Mouse (Mus musculus): ENCODE measurements around the gene Adgrf2. TPM values are rescaled to one million over a fixed set of nuclear protein-coding genes. Genes with fewer than 3 reads are reported as not detected.

Adgrf2 gene
- polyA plus RNA-seq (2015; fragmentation: Nextera tagmentation; extraction: Ambion mirVana) = not detected in 2 replicates

DNA sequence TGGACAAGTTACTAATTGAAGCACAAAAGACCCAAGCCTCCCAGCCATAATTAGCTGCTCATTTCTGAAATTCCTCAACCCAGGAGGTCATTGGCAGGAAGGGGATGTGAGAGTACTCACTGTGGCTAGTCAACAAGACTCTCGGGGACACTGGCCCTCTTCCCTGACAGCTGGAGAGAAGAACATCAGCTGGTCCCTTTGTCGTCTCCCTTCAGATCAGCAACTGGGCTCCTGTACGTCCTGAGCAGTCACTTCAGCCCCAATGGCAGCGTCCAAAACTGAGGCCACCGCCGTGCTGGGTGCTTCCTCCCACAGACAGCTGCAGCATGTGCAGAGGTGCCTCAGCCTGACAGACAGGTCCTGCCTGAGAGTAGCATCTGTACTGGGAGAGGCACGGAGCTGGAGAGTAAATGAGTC lies at the start of gene Adgrf2:
Gene Adgrf2, minus strand, starts transcription at position 379 of the 417 bp plus-strand sequence.
- no peak within 1 kb of the TSS for H3K9ac ChIP-seq (replicated peaks)
- no peak within 1 kb of the TSS for H3K4me3 ChIP-seq (ENCODE audit: low read depth, low read length)
- 37% methylated on average over 7 of the region's 7 CpGs for WGBS (ENCODE audit: insufficient replicate concordance)
- DNase-seq = no peak
- no peaks in the 10 kb centered on the region for H3K36me3 ChIP-seq (replicated peaks; ENCODE audit: insufficient read depth, low read length)
- no peaks in the 10 kb centered on the region for H3K4me1 ChIP-seq (ENCODE audit: insufficient read depth)
- ATAC-seq = no peak
- no peaks in the 10 kb centered on the region for H3K27me3 ChIP-seq (ENCODE audit: insufficient read depth, low read length)
- TF ChIP-seq EP300 (IDR thresholded peaks at IDR 0.05; ENCODE audit: low read depth) = no peak
- no peak for TF ChIP-seq CTCF (IDR thresholded peaks at IDR 0.05; ENCODE audit: low read depth)
- no peak within 1 kb of the TSS for H3K27ac ChIP-seq (ENCODE audit: low read depth)
- H3K4me2 ChIP-seq (ENCODE audit: low read depth, low read length) = no peak within 1 kb of the TSS
- H3K9me3 ChIP-seq (ENCODE audit: low read length) = no peaks in the 10 kb centered on the region

DNA sequence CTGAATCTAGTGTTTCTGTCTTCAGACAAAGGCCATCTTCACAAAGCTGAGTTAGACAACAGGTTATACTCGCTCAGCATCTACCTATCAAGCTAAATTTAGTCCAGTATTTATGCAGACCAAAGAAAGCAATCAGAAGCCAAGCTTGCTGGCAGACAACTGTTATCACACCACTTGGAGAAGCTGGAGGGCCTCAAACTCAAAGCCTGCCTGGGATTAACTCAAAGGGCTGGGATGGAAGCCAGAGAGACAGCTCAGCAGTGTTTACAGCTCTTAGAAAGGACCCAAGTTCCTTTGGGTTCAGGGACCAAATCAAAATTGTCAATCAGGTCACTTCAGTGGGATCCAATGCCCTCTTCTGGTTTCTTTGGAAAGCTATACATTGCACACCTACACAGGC lies 48.8 kb upstream of the Adgrf2 start:
- Histone ChIP-seq H3K36me3 (replicated peaks; ENCODE audit: insufficient read depth, low read length) (no peaks in the 10 kb centered on the region; the same call in 1 of the 2 replicates), H3K27me3 (ENCODE audit: insufficient read depth, low read length) (no peaks in the 10 kb centered on the region), H3K4me3 (ENCODE audit: low read depth, low read length) (no peak overlapping the region), H3K4me1 (ENCODE audit: insufficient read depth) (no peaks in the 10 kb centered on the region), H3K27ac (ENCODE audit: low read depth) (no peak overlapping the region), H3K4me2 (ENCODE audit: low read depth, low read length) (no peak overlapping the region), H3K9ac (replicated peaks) (no peak overlapping the region), H3K9me3 (ENCODE audit: low read length) (no peaks in the 10 kb centered on the region)
- ATAC-seq (no peak), DNase-seq (no peak)
- no peak for TF ChIP-seq EP300 (IDR thresholded peaks at IDR 0.05; ENCODE audit: low read depth)
- no peak for TF ChIP-seq CTCF (IDR thresholded peaks at IDR 0.05; ENCODE audit: low read depth)
- WGBS (ENCODE audit: insufficient replicate concordance) = 84% methylated on average over 1 of the region's 1 CpGs

DNA sequence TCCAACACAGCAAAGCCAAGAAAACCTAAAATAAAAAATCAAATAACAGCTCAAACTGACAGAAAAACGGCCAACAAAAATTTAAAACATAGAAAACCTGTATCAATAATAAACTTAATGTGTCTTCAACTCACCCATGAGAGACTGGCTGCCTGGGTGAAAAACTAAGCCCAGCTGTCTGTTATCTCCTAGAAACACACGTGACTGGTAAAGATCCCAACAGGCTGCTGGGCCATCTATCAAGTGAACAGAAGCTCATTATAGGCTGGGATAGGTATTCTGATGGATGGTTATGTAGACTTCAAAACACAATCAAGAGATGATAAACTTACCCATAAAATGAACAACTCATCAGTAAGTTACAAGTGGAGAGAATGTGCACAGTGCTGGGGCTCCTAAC lies 47.7 kb upstream of the Adgrf2 start:
- DNase-seq (no peak), ATAC-seq (no peak)
- Histone ChIP-seq H3K36me3 (replicated peaks; ENCODE audit: insufficient read depth, low read length) (no peaks in the 10 kb centered on the region; the same call in 1 of the 2 replicates), H3K27me3 (ENCODE audit: insufficient read depth, low read length) (no peaks in the 10 kb centered on the region), H3K4me3 (ENCODE audit: low read depth, low read length) (no peak overlapping the region), H3K27ac (ENCODE audit: low read depth) (no peak overlapping the region), H3K9me3 (ENCODE audit: low read length) (no peaks in the 10 kb centered on the region), H3K9ac (replicated peaks) (no peak overlapping the region), H3K4me1 (ENCODE audit: insufficient read depth) (no peaks in the 10 kb centered on the region), H3K4me2 (ENCODE audit: low read depth, low read length) (no peak overlapping the region)
- 60% methylated on average over 2 of the region's 2 CpGs for WGBS (ENCODE audit: insufficient replicate concordance)
- no peak for TF ChIP-seq CTCF (IDR thresholded peaks at IDR 0.05; ENCODE audit: low read depth)
- no peak for TF ChIP-seq EP300 (IDR thresholded peaks at IDR 0.05; ENCODE audit: low read depth)

DNA sequence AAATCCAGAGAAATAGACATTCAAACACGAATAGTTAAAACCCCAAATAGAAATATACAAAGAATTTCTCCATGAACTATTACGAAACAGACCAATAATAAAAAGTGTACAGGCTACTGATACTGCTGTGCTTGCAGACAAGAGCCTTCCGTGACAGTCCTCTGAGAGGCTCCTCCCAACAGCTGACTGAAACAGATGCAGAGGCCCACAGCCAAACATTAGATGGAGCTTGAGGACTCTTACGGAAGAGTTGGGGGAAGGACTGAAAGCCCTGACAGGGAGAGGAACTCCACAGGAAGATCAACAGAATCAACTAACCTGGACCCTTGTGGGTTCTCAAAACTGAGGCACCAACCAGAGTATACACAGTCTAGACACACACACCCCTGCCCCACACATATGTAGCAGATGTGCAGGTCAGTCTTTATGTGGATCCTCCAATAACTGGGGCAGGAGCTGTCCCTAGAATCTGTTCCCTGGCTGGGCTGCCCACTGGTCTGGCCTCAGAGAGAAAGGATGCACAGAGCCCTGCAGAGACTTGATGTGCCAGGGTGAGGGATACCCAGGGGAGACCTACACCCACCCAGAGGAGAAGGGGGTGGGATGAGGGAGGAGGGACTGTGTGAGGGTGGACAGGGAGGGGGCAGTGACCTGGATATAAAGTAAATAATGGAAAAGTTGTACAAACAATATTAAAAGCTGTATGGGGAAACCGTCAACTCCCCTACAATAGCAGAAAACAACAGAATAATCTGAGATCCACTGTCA lies 46.9 kb upstream of the Adgrf2 start:
- no peak overlapping the region for H3K9ac ChIP-seq (replicated peaks)
- 78% methylated on average over 5 of the region's 5 CpGs for WGBS (ENCODE audit: insufficient replicate concordance)
- no peak overlapping the region for H3K27ac ChIP-seq (ENCODE audit: low read depth)
- no peaks in the 10 kb centered on the region for H3K4me1 ChIP-seq (ENCODE audit: insufficient read depth)
- H3K36me3 ChIP-seq (replicated peaks; ENCODE audit: insufficient read depth, low read length) = no peaks in the 10 kb centered on the region; the same call in 1 of the 2 replicates
- no peak for DNase-seq
- no peak for ATAC-seq
- no peaks in the 10 kb centered on the region for H3K27me3 ChIP-seq (ENCODE audit: insufficient read depth, low read length)
- no peak overlapping the region for H3K4me3 ChIP-seq (ENCODE audit: low read depth, low read length)
- TF ChIP-seq EP300 (IDR thresholded peaks at IDR 0.05; ENCODE audit: low read depth) (no peak), CTCF (IDR thresholded peaks at IDR 0.05; ENCODE audit: low read depth) (no peak)
- H3K4me2 ChIP-seq (ENCODE audit: low read depth, low read length) = no peak overlapping the region
- no peaks in the 10 kb centered on the region for H3K9me3 ChIP-seq (ENCODE audit: low read length)

DNA sequence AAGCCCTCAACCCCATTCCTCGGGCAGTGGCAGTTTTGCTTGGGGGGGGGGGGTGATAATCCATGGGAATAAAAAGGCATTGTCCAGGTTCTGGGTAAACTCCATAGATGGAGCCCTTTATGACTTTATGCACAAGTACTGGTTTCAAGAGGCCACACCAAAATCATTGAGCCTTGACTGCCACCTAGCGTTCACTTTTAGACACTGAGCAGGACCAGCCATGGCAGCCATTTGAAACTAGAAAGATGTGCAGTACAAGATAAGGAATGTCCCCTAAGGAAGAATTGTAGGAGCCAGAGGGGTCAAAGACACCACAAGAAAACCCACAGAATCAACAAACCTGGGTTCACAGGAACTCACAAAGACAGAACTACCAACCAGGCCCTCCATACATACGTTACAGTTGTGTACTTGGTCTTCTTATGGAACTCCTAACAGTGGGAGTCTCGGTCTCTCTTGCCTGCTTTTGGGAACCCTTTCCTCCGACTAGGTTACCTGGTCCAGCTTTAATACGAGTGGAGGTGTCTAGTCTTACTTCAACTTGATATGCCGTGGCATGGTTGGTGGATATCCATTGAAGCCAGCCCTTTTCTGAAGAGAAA lies 40.3 kb upstream of the Adgrf2 start:
- no peaks in the 10 kb centered on the region for H3K9me3 ChIP-seq (ENCODE audit: low read length)
- no peak overlapping the region for H3K4me2 ChIP-seq (ENCODE audit: low read depth, low read length)
- WGBS (ENCODE audit: insufficient replicate concordance) = 49% methylated on average over 7 of the region's 7 CpGs
- H3K4me3 ChIP-seq (ENCODE audit: low read depth, low read length) = no peak overlapping the region
- no peak for TF ChIP-seq EP300 (IDR thresholded peaks at IDR 0.05; ENCODE audit: low read depth)
- peak; percentile 83 for TF ChIP-seq CTCF (IDR thresholded peaks at IDR 0.05; ENCODE audit: low read depth)
- H3K27ac ChIP-seq (ENCODE audit: low read depth) = no peak overlapping the region
- ATAC-seq = peak; percentile 36
- no peaks in the 10 kb centered on the region for H3K36me3 ChIP-seq (replicated peaks; ENCODE audit: insufficient read depth, low read length)
- peak; percentile 67 for DNase-seq
- H3K9ac ChIP-seq (replicated peaks) = no peak overlapping the region
- H3K27me3 ChIP-seq (ENCODE audit: insufficient read depth, low read length) = no peaks in the 10 kb centered on the region
- no peaks in the 10 kb centered on the region for H3K4me1 ChIP-seq (ENCODE audit: insufficient read depth)

DNA sequence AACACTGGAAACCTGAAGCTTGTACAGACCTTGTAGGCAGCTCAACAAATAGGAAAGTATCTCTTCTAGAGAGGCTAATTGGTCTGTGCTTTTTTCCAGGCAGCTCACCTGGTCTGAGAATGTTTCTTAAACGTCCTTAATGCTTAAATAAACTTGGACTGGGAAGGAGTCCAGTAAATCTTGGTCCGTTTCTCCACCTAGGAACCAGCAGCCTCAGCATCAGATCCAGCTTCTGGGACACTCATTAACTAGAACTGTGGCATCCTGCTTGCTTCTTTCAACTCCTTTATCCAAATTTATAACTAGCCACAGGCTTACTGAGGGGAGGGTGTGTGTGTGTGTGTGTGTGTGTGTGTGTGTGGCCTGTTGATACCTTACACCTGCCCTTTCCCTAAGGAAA lies 11.8 kb upstream of the Adgrf2 start:
- WGBS (ENCODE audit: insufficient replicate concordance) = 42% methylated on average over 2 of the region's 2 CpGs
- no peak overlapping the region for H3K4me2 ChIP-seq (ENCODE audit: low read depth, low read length)
- no peaks in the 10 kb centered on the region for H3K9me3 ChIP-seq (ENCODE audit: low read length)
- no peaks in the 10 kb centered on the region for H3K4me1 ChIP-seq (ENCODE audit: insufficient read depth)
- TF ChIP-seq CTCF (IDR thresholded peaks at IDR 0.05; ENCODE audit: low read depth) (no peak), EP300 (IDR thresholded peaks at IDR 0.05; ENCODE audit: low read depth) (no peak)
- no peaks in the 10 kb centered on the region for H3K36me3 ChIP-seq (replicated peaks; ENCODE audit: insufficient read depth, low read length)
- ATAC-seq (no peak), DNase-seq (no peak)
- H3K27me3 ChIP-seq (ENCODE audit: insufficient read depth, low read length) = no peaks in the 10 kb centered on the region
- no peak overlapping the region for H3K4me3 ChIP-seq (ENCODE audit: low read depth, low read length)
- H3K9ac ChIP-seq (replicated peaks) = no peak overlapping the region
- no peak overlapping the region for H3K27ac ChIP-seq (ENCODE audit: low read depth)
